Mouse (Mus musculus) CH12.LX (cell line): ENCODE measurements around the gene Serinc4. TPM values are rescaled to one million over a fixed set of nuclear protein-coding genes. Genes with fewer than 3 reads are reported as not detected.
A peak's percentile ranks its signal among the peaks of the same experiment; 100 is the strongest.

Source experiments
- DNase-seq: peaks from one replicate; pipeline ENCODE4 v3.0.0-alpha.2; 2013; ENCODE audit errors: extremely low read depth
- H3K27ac ChIP-seq: 2 replicates; pipeline ENCODE4 v1.5.1; 2012; ENCODE audit warnings: low read depth, mild to moderate bottlenecking, control low read depth, moderate library complexity; ENCODE audit not compliant: insufficient read depth
- H3K27me3 ChIP-seq: replicated peaks from 2 replicates; pipeline ENCODE3; 2012; ENCODE audit warnings: inconsistent platforms
- H3K36me3 ChIP-seq, 2 experiments: replicated peaks in 1 of 2; 2 replicates each; pipeline versions ENCODE3 to v1.6.1; 2012; ENCODE audit warnings: inconsistent platforms in 1 of 2, low read length in 1 of 2, mild to moderate bottlenecking in 1 of 2, mixed read lengths in 1 of 2, moderate library complexity in 1 of 2; ENCODE audit not compliant: control insufficient read depth in 1 of 2, insufficient read depth in 1 of 2
- H3K4me1 ChIP-seq, 2 experiments: 2 replicates each; pipeline ENCODE4 v1.6.1; 2012; ENCODE audit warnings: inconsistent platforms in 1 of 2, moderate library complexity in 1 of 2; ENCODE audit not compliant: insufficient read depth in 2 of 2, control insufficient read depth in 1 of 2
- H3K4me2 ChIP-seq: 2 replicates; pipeline ENCODE4 v1.6.1; 2012; ENCODE audit warnings: low read depth, mild to moderate bottlenecking, control low read depth; ENCODE audit not compliant: poor library complexity, insufficient read depth, severe bottlenecking
- H3K4me3 ChIP-seq, 3 experiments: fragments of 150-350 bp in 1 of 3; sonication (generic) in 1 of 3; replicated peaks in 1 of 3; 2 replicates each; pipeline versions ENCODE3 to v1.5.1; 2011 to 2012; ENCODE audit warnings: low read depth in 2 of 3, low read length in 2 of 3, mild to moderate bottlenecking in 2 of 3, moderate library complexity in 2 of 3, control low read depth in 1 of 3, improper control_type of control experiment in 1 of 3, inconsistent platforms in 1 of 3, mixed read lengths in 1 of 3; ENCODE audit not compliant: poor library complexity in 1 of 3
- H3K79me2 ChIP-seq: replicated peaks from 2 replicates; pipeline ENCODE4 v1.6.1; 2012; ENCODE audit warnings: mild to moderate bottlenecking, moderate library complexity; ENCODE audit not compliant: control insufficient read depth, poor library complexity, insufficient read depth, severe bottlenecking; ENCODE audit errors: extremely low read depth
- H3K9ac ChIP-seq: 2 replicates; pipeline ENCODE4 v1.6.1; 2012; ENCODE audit warnings: low read depth, mild to moderate bottlenecking, control low read depth, moderate library complexity; ENCODE audit not compliant: insufficient read depth
- H3K9me3 ChIP-seq: replicated peaks from 2 replicates; pipeline ENCODE3; 2012; ENCODE audit warnings: low read length, inconsistent platforms, mixed read lengths
- BHLHE40 ChIP-seq: IDR thresholded peaks from 2 replicates; pipeline ENCODE4 v1.6.1; 2011; ENCODE audit warnings: mild to moderate bottlenecking, low read depth, low read length, improper control_type of control experiment
- CHD2 ChIP-seq: IDR thresholded peaks from 2 replicates; pipeline ENCODE4 v1.6.1; 2011; ENCODE audit warnings: low read length, improper control_type of control experiment
- ELF1 ChIP-seq: IDR thresholded peaks from 2 replicates; pipeline ENCODE4 v1.6.1; 2014; ENCODE audit warnings: low read depth, mild to moderate bottlenecking, inconsistent platforms, low read length, improper control_type of control experiment
- GABPA ChIP-seq: IDR thresholded peaks from 2 replicates; pipeline ENCODE4 v1.6.1; 2012; ENCODE audit warnings: low read depth, low read length, improper control_type of control experiment, inconsistent platforms; ENCODE audit not compliant: insufficient replicate concordance
- HCFC1 ChIP-seq: IDR thresholded peaks from 2 replicates; pipeline ENCODE4 v1.6.1; 2012; ENCODE audit warnings: low read depth, mild to moderate bottlenecking, inconsistent platforms, low read length, improper control_type of control experiment
- JUN ChIP-seq: IDR thresholded peaks from 2 replicates; pipeline ENCODE4 v1.6.1; 2011; ENCODE audit warnings: low read depth, mild to moderate bottlenecking, low read length, improper control_type of control experiment, moderate library complexity; ENCODE audit not compliant: insufficient read depth
- MAX ChIP-seq: IDR thresholded peaks from 2 replicates; pipeline ENCODE4 v1.6.1; 2011; ENCODE audit warnings: low read length, improper control_type of control experiment
- MAZ ChIP-seq: IDR thresholded peaks from 2 replicates; pipeline ENCODE4 v1.6.1; 2012; ENCODE audit warnings: low read depth, mild to moderate bottlenecking, inconsistent platforms, low read length, improper control_type of control experiment, moderate library complexity
- MEF2A ChIP-seq: IDR thresholded peaks from 2 replicates; pipeline ENCODE4 v1.6.1; 2014; ENCODE audit warnings: low read depth, mild to moderate bottlenecking, inconsistent platforms, low read length, improper control_type of control experiment, borderline replicate concordance
- NELFE ChIP-seq: IDR thresholded peaks from 2 replicates; pipeline ENCODE4 v1.6.1; 2011; ENCODE audit warnings: low read depth, low read length, improper control_type of control experiment
- NRF1 ChIP-seq: IDR thresholded peaks from 2 replicates; pipeline ENCODE4 v1.6.1; 2014; ENCODE audit warnings: low read depth, mild to moderate bottlenecking, inconsistent platforms, low read length, improper control_type of control experiment, moderate library complexity
- POLR2AphosphoS2 ChIP-seq: IDR thresholded peaks from 2 replicates; pipeline ENCODE4 v1.6.1; 2011; ENCODE audit warnings: low read depth, low read length, improper control_type of control experiment
- SIN3A ChIP-seq: IDR thresholded peaks from 2 replicates; pipeline ENCODE4 v1.6.1; 2012; ENCODE audit warnings: low read length, improper control_type of control experiment, inconsistent platforms
- TCF12 ChIP-seq: IDR thresholded peaks from 2 replicates; pipeline ENCODE4 v1.6.1; 2014; ENCODE audit warnings: low read depth, mild to moderate bottlenecking, inconsistent platforms, low read length, improper control_type of control experiment
- UBTF ChIP-seq: IDR thresholded peaks from 2 replicates; pipeline ENCODE4 v1.6.1; 2012; ENCODE audit warnings: low read depth, mild to moderate bottlenecking, inconsistent platforms, low read length, improper control_type of control experiment, moderate library complexity
- ZC3H11A ChIP-seq: IDR thresholded peaks from 2 replicates; pipeline ENCODE4 v1.6.1; 2012; ENCODE audit warnings: low read depth, mild to moderate bottlenecking, inconsistent platforms, low read length, improper control_type of control experiment
- ZKSCAN1 ChIP-seq: IDR thresholded peaks from 2 replicates; pipeline ENCODE4 v1.6.1; 2012; ENCODE audit warnings: low read depth, inconsistent platforms, low read length, improper control_type of control experiment, borderline replicate concordance
- ZNF384 ChIP-seq: IDR thresholded peaks from 2 replicates; pipeline ENCODE4 v1.6.1; 2012; ENCODE audit warnings: low read depth, low read length, improper control_type of control experiment, inconsistent platforms
- dilution Hi-C: fragments of 300-500 bp; cut with MboI; formaldehyde crosslinking; loops from 2 replicates; pipeline ENCODE4 v1.14.3; 2020; ENCODE audit warnings: low sequenced_read_pairs; ENCODE audit not compliant: extremely low pct_unique_long_range_greater_than_20kb, extremely low pct_ligation_motif_present
- in situ Hi-C: fragments of 300-500 bp; cut with MboI; formaldehyde crosslinking; loops from 3 replicates; pipeline ENCODE4 v1.14.3; 2019; ENCODE audit warnings: low sequenced_read_pairs, low pct_ligation_motif_present, low pct_unique_long_range_greater_than_20kb, mixed read lengths
- polyA plus RNA-seq: library from polyadenylated mRNA; unstranded; fragments of >175 nt; gene quantifications from 2 replicates; pipeline ENCODE4 v1.2.1, GENCODE M21; 2012; ENCODE audit warnings: low read depth; ENCODE audit not compliant: insufficient read length
- total RNA-seq, 2 experiments: library from RNA; depleted of rRNA; stranded (reverse); fragments of 300-350 nt in 1 of 2; fragments of >200 nt in 1 of 2; gene quantifications; 2 replicates each; pipeline ENCODE4 v1.2.3; 2012 to 2014

The Serinc4 gene
- total and polyA plus RNA-seq, 3 experiments = 0.17 to 0.89 (median 0.29) TPM

GRCm38 (mm10) chr2:121450093-121450492 is 6.5 kb downstream of the Serinc4 start:
- Histone ChIP-seq H3K79me2 (peaks cover 7% of the 10 kb centered on the region), H3K4me1 (peaks cover 5 to 28% of the 10 kb centered on the region in 2 experiments), H3K4me3 (peak overlapping the region; percentile 69 to 91 (median 88)), H3K9me3 (no peaks in the 10 kb centered on the region), H3K27ac (no peak overlapping the region), H3K36me3 (peaks cover 7 to 36% of the 10 kb centered on the region in 2 experiments), H3K9ac (peak overlapping the region; percentile 78), H3K4me2 (peak overlapping the region; percentile 87), H3K27me3 (peaks cover 27% of the 10 kb centered on the region)
- TF ChIP-seq HCFC1 (no peak), MAZ (no peak), UBTF (no peak), POLR2AphosphoS2 (no peak), SIN3A (no peak), ZNF384 (no peak), MAX (no peak), NRF1 (no peak), BHLHE40 (no peak), ELF1 (no peak), CHD2 (no peak), ZKSCAN1 (no peak), ZC3H11A (no peak), TCF12 (no peak), GABPA (no peak)
- dilution Hi-C loops = no loop called here
- no peak for DNase-seq
- in situ Hi-C loops = no loop called here

- H3K27me3 ChIP-seq = peaks cover 30% of the 10 kb centered on the region
- dilution Hi-C loops = no loop called here
- DNase-seq = no peak
- peaks cover 7% of the 10 kb centered on the region for H3K79me2 ChIP-seq
- peaks cover 5 to 28% of the 10 kb centered on the region in 2 experiments for H3K4me1 ChIP-seq
- H3K27ac ChIP-seq = peak overlapping the region; percentile 11; the same call in 1 of the 2 replicates
- H3K36me3 ChIP-seq = peaks cover 7 to 34% of the 10 kb centered on the region in 2 experiments
- peak overlapping the region; percentile 78 for H3K9ac ChIP-seq
- TF ChIP-seq MEF2A (no peak), JUN (no peak), ELF1 (0 out of 2 replicates have a peak, but pooled peaks have one; percentile 35), NELFE (no peak), ZKSCAN1 (no peak)
- peak overlapping the region; percentile 69 to 91 (median 88) for H3K4me3 ChIP-seq
- H3K9me3 ChIP-seq = no peaks in the 10 kb centered on the region
- in situ Hi-C loops = no loop called here
- H3K4me2 ChIP-seq = peak overlapping the region; percentile 87
Observed at GRCm38 (mm10) chr2:121449545-121450011, 7.0 kb downstream of the Serinc4 start.
